Mouse (Mus musculus) right cerebral cortex, postnatal 36 days (tissue): ENCODE data around the gene Hells.

Source experiments
- DNase-seq, 2 experiments: peaks; one replicate each; pipeline ENCODE4 v3.0.0; 2022; ENCODE audit warnings: low spot score in 2 of 2, mixed read lengths in 1 of 2

Gene Hells

DNA sequence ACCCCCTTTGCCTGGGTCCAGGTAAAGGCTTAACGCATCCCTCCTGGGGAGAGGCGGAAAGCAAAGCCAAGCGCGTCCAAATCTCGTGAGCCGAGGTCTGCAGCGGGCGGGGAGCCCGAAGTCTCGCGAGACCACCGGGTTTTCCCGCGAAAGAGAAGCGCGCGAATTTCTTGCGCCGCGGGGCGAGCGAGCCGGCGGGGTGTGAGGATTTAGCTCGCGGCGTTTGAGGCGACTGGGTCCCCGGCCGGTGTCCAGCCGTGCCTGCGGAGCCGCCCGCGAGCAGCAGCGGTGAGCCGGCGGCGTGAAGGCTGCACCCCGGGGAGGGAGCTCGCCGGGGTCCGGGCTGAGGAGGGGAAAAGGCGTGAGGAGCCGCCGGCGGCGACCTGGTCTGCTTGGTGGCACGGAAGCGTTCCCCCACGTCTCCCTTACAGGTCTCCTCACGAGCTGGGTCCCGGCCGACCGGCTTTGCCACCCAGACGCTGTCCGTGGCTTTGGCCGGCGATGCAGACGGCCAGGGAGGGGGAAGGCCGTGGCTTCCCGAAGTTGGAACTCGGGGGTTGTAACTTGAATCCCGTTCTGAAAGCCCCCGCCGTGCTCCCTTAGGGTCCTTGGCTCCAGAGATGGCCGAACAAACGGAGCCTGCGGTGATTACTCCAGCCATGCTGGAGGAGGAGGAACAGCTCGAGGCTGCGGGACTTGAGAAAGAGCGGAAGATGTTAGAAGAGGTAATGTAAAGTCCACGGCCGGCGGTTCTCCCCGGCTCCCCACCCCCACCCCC is at the start of gene Hells:
Gene Hells (plus strand): TSS at position 128 of the 778 bp plus-strand sequence.
- peak; percentile 32 to 56 for DNase-seq

DNA sequence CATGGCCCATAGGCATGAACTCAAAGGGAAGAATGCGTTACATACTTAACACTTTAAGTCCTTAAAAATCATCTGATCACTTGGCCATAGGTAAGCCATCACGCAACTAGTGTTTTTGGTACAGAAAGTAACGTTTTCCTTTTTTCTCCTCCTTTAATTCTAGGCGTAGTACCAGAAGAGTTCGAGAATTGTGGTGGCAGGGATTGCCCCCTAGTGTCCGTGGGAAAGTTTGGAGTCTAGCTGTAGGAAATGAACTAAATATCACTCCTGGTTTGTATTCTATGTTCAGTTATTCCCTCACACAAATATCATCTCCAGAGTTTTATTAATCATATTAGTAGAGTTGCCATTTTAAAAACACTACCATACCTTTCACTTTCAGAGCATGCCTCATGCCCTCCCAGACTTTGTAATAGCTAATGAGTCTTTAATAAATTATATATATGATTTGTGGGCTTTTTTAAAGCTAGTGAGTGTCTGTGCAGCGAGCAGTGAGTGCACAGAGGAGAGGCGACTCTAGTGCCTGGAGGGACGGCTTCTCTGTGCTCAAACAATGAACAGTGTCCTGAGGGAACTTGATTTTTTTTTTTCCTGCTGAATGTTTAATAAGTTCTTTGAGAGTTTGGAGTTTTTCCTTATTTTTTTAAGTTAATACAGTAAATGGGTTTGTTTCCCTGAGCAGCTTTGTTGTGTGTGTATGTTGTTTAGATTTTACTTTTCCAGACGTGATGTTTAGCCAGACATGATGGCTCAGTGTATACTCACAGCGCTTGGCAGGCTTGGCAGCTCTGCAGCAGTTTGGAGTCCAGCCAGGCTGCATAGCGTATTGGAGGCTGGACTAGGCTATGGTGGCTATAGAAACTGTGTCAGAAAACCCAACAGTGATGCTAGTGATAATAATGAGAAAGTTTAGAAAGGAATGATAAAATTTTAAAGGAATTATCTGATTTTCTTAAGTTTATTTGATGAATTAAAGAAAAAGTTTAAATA is 29.3 kb upstream of the Hells start:
- no peak for DNase-seq

DNA sequence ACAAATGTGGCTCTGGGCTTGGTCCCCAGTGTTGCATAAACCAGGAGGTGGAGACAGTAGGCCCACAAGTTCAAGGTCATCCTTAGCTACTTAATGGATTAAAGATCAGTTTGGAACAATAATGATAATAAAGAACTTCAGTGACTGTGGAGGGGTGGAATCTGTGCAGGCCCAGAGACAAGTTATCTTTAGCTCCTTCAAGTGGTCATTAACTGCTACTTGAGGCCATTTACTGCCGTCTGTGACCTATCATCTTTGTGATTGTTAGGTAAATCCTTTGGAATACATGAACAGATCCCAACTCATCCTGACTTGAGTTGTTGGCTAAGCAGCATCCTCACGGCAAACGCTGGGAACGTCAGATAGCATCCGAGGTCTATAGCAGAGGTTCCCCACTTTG is 28.2 kb upstream of the Hells start:
- DNase-seq = no peak

DNA sequence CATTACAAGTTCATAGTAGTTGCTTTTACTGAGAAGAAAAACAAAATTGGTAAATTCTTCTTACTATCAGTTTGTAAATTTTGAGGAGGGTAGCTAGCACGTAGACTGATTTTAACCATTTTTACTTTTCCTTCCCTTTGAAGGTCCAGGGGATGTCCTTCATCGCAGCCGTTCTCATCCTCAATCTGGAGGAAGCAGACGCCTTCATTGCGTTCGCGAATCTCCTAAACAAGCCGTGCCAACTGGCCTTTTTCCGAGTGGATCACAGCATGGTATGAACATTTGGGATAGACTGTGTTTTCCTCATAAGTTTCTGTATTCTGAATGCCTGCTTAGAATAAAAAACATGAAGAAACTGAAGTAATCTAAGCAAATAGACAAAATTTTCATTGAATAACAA is 16.9 kb upstream of the Hells start:
- no peak for DNase-seq

DNA sequence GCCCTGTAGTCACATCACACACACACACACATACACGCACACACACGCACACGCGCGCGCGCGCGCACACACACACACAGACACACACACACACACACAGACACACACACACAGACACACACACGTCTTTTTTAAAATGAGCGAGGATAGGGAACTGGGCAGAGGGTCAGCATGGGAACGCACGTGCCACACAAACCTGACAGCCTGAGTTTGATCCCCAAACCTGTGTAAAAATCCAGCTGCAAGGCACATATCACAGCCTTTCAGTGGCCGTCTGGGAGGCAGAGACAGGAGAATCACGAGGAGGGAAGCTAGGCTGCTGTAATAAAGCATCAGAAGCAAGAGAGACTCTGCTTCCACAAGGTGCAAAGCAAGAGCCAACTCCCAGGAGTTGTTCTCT is 15.8 kb upstream of the Hells start:
- no peak for DNase-seq

DNA sequence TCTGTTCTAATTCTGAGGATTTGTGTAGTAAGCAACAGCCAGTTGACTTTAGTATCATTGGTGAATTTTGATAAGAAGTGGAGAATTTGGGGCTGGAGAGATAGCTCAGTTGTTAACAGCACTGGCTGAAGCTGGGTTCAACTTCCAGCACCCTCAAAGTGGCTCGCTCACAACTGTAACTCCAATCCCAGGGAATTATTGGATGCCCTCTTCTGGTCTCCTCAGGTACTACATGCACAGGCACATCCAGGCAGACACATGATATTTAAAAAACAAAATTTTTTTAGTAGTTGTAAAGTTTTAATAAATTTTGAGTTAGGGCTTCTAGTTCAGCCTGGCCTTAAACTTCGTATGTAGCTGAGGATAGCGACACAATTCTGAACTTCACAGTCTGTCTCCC is 15.0 kb upstream of the Hells start:
- DNase-seq = no peak

DNA sequence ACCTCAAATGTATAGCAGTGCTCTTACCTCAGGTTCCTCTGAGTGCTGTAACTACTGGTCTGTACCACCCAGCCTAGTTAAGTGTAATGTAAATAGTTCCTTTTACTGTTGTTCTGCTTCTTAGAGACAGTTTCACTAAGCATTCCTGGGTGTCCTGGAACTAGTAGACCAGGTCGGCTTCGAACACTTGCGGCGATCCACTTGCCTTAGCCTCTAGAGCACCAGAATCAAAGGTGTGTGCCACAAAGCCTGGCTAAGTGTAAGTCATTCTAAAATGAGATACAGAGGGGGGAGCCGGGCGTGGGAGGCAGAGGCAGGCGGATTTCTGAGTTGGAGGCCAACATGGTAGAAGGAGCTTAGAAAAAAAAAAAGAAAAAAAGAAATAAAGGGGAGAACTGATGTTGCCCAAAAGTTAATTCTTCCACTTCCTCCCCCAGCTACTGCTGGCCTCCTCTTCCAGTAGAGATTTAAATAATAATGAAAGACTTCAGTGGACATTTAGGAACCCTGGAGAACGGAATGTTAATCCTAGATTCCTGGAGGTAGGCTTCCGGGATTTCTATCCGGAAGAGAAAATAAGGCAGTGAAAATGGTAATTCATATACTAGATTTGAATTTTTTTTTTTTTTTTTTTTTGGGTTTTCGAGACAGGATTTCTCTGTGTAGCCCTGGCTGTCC is 2.1 kb upstream of the Hells start:
- DNase-seq = no peak

DNA sequence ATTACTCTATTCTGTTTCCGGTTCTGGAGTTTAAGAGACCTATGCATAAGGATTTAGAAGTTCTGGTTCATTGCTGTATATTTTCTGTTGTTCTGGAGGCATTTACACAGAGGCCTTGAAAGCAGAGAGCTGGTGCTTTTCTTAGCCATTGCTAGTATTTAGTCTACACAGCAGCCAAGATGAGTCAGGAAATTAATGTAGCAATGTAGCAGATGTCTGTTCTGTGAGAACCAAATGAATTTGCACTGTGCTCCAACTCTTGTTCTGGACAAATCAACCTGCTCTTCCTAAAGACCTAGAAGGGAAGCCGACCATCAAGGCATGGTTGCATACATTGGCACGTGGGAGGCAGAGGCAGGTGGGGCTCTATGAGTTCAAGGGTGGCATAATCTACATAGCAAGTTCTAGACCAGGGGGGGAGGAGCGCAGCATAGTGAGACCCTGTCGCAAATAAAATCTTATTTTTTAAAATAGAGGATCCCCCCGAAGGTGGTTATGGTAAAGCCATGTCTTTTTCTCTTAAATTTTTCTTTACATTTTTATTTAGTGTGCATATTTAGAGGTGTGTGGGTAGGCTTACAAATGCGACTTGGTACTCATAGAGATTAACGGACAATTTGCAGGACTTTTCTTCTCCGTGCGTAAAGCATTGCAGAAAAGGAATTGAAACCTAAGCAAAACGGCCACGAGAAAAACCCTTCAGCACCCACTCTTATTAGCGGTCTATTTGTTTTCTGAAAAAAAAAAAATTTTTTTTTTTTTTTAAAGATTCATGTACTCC is 1.1 kb upstream of the Hells start:
- no peak for DNase-seq

DNA sequence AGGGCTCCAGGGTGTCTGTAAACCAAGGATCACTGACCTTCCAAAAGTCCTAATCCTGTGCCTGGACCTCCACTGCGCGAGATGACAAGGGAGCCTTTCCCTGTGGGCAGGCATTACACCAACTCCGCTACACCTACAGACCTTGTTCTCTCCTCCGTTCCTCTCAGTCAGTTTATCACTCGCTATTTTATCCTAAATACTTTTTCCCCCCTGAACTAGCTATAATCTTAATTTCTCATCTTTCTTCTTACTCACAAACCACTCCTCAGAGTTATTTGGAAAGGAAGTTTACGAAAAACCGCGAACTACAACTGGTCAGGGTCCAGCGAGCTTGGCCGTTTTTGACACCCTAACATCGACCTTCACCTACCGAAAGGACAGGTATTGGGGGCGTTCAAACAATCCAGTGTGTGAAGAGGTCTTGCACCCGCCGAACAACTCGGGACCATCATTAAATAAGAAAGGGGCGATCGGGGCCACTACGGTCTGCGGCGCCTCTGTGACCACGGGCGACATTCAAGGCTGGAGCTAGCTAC is 395 bp upstream of the Hells start:
- DNase-seq = no peak

DNA sequence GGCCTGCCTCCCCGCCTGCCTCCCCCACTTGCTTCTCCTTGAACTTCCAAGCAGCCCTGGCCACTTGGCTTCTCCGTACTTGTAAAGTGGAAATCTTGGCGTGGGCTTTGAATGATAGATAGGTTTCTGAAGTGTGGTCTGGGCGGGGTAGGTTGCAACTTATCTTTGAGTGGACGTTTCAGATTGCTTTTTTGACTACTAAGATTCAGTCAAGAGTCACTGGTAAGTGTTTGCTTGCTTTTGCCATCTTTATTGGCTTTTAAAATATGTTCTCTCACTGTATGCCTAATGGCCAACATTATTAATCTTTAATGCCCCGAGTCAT is 813 bp downstream of the Hells start:
- DNase-seq = no peak

DNA sequence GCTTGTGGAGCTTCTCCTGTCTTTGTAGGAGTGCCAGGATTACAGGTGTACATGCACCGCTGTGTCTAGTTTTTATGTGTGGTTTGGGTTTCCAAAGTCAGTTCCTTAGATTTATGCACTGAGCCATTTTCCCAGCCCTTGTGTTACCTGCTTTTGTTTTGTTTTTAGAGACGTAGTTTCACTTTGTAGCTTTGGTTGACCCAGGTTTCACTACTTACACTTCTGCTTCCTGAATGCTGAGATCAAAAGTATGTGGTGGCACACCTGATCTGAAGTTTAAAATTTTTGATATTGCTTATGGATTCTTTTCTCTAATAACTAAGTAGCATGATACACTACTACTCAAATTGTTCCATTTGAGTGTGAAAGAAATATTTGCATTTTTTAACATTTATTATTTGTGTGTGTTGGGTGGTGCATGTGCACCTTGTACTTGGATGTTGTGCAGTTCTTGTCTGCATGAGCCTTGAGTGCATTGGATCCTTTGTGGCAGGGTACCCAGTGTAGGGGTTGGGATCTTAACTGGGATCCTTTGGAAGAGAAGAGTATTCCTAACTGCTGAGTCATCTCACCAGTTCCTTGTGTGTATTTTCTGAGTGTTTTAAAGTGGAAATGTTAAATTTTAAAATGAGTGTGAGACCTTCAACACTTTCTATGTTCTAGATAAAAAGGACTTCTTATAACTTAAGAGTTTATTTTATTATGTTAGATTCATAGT is 14.0 kb downstream of the Hells start:
- no peak for DNase-seq

DNA sequence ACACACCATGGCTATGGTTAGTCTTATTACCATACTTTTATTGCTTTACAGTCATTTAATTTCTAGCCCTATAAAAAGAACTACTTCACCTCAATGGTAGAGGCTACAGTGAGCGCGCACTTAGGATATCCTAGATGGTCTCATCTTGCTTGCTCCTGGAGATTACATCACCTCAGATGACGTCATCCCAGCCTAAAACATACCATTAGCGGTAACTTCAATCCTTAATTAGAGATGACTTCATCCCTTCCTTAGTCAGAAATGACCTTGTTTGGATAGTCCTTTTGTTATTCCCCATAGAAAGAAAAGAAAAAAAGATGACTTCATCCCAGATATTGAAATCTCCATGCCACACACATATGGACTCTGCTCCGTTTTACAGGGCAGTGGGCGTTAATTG is 40.0 kb downstream of the Hells start:
- no peak for DNase-seq

DNA sequence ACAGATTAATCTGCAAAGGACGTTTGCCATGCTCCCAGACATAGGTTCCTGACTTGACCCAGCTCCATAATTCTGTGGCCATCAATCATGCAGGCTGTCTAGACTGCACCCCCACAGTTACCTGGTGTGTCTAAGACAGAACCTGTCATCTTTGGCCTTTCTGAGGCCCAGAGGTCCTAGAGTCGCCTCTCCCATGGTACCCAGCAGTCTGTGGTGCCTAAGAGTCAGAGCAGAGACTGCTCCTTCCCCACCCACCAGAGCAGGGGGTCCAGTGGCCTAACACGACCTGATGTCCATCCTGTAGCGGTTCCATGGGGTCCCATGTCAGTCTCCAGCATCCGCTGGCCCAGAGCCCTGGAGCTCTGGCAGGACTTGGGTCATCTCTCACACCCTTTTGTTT is 41.9 kb downstream of the Hells start:
- no peak for DNase-seq

DNA sequence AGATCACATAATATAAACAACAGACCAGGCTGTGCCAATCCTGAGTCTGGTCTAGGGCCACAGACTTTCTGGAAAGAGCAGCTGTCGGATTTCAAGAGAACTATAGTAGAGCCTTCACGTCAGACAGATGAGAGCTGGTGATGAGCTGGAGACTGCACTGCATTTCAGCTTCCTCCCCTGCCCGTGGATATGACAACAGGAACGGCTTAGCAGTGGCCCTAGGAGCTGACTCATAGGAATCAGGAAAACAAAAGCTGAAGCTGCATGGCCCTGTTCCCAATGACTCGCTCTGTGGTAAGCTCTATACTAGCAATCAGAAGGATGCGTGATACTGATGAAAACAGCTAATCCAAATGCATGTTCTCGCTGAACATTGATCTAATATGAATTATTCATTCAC is 43.0 kb downstream of the Hells start:
- no peak for DNase-seq

DNA sequence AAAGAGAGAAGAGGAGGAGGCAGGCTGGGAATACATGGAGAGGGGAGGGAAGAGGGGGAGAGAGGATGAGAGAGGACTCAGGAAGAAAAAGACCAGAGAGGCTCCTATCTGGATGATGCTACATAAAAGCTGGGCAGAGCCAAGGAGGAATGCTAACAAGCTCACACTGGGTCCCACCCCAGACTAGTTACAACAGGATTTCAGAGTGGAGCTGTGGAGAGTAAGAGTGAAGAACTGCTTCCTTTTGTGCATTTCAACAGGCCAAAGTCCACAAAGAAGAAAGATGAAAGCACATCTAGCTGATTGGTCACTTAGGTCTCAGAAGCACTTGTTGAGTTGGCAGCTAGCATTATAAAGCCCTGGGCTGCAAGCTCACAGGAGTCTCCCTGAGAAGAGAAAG is 45.6 kb downstream of the Hells start:
- DNase-seq = no peak

DNA sequence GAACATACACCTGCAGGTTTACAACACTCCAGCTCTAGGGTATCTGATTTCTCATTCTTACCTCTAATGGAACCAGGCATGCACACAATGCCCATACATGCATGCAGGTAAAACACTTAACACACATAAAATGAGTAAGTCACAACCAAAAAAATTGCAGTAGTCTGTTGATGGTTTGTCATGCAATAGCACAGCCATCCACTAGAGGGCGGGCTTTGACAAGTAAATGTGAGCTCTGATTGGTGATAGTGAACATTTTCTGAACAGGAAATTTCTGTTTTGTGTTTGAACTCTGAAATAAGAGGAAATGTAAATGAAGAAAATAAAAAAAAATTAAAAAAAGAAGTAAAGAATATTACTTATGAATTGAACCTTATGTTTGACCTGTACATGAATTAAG is 51.3 kb downstream of the Hells start:
- peak; percentile 52 to 53 for DNase-seq

DNA sequence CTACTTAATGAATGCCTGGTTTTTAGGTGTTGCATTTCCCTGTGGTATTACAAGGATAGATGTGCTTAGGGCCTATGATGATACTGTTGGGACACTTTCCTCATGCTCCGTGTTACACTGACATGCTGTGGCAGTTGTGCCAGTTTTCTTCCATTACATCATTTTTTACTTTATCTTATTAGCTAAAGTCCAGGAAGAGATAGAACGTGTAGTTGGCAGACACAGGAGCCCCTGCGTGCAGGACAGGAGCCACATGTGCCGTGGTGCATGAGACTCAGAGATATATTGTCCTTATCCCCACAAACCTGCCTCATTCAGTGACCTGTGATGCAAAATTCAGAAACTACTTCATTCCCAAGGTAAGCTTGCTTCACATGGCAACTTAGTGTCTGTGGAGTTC is 67.5 kb downstream of the Hells start:
- DNase-seq = no peak

DNA sequence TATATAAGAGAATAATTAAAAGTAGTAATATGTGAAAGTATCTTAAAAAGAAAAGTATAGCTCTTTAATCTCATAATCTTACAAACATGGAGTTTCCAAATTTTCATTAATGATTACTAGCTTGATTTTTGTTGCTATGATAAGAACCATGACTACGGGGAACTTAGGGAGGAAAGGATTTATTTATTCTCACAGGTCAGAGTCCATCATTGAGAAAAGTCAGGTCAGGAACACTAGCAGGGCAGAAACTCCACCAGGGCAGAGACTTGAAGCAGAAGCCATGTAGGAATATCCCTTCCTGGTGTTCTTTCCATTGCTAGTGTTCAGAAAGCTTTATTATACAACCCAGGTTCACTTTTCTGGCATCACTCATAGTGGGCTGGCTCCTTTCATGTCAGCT is 68.0 kb downstream of the Hells start:
- no peak for DNase-seq

DNA sequence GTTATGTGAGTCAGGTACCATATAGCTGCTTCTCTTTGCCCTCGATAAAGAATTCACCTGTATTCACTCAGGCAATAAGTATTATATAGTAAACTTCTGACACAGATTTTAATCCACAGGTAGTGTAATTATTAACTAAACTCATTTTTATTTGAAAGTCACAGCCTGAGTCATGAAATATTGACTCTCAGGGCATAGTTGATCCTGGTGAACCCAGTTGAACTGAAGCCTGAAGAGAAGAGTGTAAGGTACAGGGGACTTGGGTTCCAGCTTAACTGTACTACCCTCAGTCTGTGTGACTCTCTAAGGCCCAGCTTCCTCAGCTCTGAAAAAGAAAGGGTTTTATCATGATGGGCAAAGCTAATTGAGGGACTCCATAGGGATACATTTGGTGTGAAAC is 74.4 kb downstream of the Hells start:
- no peak for DNase-seq

DNA sequence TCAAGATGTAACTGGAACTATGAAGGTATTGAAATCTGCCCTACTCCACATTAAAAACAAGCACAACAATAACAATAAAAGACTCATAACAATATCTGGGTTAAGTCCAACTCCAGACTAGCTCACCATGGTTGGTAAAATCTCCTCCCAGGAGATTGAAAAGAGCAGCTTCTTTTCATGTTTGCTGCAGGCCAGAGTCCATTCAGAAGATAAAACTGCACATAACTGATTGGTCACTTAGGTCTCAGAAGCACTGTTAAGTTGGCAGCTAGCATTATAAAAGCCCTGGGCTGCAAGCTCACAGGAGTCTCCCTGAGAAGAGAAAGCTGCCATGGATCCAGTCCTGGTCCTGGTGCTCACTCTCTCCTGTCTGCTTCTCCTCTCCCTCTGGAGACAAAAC is 76.0 kb downstream of the Hells start, which contains the start of gene Cyp2c55:
Gene Cyp2c55 (plus strand): TSS at position 305 of the 400 bp plus-strand sequence.
- no peak for DNase-seq
